Mouse (Mus musculus) brown adipose tissue, adult 24 weeks (tissue): Measurements from ENCODE around the gene Arhgap15. TPM values are rescaled to one million over a fixed set of nuclear protein-coding genes. Genes with fewer than 3 reads are reported as not detected.

Source experiments
- H3K27ac ChIP-seq: fragments of 200-500 bp; replicated peaks from 2 replicates; pipeline ENCODE4 v1.5.1; 2012; ENCODE audit warnings: low read depth, mild to moderate bottlenecking, low read length
- H3K4me1 ChIP-seq: fragments of 200-500 bp; 2 replicates; pipeline ENCODE4 v1.6.1; 2012; ENCODE audit warnings: low read length, mixed read lengths; ENCODE audit not compliant: control insufficient read depth, insufficient read depth, insufficient read length
- H3K4me3 ChIP-seq: fragments of 200-500 bp; 2 replicates; pipeline ENCODE4 v1.5.1; 2012; ENCODE audit warnings: low read depth, mild to moderate bottlenecking, low read length, moderate library complexity; ENCODE audit not compliant: insufficient read depth
- polyA plus RNA-seq: library from polyadenylated mRNA; stranded (reverse); fragments of >200 nt; gene quantifications from 2 replicates; pipeline ENCODE4 v1.2.4, GENCODE M21; 2012; ENCODE audit not compliant: missing spikeins, insufficient read depth, insufficient read length

Gene Arhgap15
- polyA plus RNA-seq, 1 experiment: 0.75 TPM

DNA sequence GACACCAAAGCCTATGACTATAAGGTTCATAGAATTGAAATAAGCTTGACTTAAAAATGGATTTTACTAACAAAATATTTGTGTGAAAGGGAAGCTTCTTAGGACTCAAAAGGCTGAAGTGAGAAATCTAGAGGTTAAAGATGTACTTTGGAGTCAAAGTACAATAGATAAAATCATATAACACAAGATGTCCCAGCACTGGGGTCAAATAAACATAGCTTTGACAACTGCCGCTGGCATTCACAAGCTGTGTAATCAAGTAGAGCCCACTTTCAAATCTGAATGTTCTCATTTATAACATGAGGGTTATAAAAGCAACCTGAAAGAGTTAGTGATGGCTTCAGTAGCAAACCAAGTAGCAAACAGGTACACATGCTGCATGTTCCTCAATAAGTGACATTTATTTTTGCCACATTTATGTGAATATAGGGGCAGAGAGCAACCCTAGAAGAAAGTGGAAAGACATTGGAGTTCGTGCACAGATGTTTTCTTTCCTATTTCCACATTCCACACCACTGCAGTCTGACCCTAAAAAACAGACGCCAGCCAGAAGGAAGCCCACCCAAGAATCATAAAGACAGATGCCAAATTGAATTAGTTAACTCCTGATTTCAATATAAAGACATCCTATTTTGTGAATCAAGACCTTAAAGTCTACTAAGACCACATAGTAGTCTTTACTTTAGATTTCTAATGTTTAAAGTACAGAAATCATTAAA is 653.2 kb downstream of the Arhgap15 start:
- H3K27ac ChIP-seq: no peak overlapping the region
- H3K4me3 ChIP-seq: no peak overlapping the region
- H3K4me1 ChIP-seq: no peaks in the 10 kb centered on the region; the same call in 1 of the 2 replicates

DNA sequence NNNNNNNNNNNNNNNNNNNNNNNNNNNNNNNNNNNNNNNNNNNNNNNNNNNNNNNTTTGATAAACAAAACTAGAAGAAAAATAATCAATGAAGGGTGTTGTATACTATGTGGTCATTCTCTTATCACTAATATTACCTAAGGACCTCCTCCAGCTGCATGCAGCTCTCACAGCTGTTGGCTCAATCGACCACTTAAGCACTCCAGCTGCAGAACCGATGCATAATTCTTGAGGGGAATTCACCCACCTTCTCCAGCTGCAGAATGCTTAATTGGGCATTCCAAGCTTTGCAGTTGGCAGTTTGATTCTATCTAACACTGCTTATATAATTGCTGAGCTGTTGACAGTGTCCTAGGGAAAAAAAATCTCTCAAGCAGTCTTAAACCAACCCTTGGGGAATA is 663.0 kb downstream of the Arhgap15 start:
- Histone ChIP-seq H3K4me3 (no peak overlapping the region), H3K27ac (no peak overlapping the region), H3K4me1 (no peaks in the 10 kb centered on the region)

DNA sequence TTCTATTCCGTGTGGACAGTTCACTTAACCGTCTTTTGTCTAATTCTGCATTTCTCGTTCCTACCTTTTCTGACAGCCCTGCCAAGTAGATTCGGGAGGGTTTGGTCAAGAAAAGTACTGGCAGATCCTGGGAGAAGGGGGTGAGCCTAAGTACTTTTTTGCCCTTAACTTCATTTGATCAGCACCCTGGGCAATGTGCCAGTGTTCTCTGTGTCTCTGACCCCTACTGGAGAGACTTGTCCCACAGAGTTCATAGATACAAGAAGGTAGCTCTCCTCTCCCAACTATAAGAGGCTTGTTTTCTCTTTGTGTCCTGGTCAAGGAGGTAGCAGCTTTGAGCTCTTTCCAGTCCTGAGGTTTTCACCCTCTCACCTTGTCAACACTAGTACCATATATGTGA is 667.7 kb downstream of the Arhgap15 start:
- Histone ChIP-seq H3K4me1 (no peaks in the 10 kb centered on the region), H3K4me3 (no peak overlapping the region), H3K27ac (no peak overlapping the region)

DNA sequence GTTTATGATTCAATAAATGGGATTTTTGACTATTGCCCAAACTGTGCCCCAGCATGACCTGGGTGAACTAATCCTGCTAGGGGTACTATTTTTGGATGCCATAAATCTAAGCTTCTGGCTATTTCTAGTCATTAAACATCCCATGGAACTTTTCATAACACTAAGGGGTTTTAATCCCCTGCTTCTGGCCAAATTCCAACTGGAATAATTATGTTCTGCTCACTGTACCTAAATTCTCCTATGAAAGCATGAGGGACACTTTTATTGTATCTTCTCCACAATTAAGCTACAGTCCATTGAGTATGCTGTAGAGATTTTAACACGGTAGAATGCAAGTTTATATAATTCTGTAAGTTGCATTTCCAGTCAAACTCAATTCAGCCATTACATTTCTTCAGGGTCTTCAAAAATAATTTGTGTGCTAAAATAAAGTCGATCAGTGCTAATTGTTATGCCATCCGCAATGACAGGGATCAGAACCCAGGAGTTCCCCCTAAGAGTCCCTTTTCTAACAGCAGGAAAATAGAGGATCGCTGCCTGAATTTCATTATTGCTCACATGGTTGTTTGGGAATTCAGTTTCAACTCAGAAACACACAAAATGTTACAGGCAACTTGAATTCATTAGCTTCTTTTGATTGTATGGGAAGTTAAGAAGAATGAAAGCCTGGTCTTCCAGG is 671.1 kb downstream of the Arhgap15 start:
- Histone ChIP-seq H3K4me3 (no peak overlapping the region), H3K4me1 (no peaks in the 10 kb centered on the region), H3K27ac (no peak overlapping the region)

DNA sequence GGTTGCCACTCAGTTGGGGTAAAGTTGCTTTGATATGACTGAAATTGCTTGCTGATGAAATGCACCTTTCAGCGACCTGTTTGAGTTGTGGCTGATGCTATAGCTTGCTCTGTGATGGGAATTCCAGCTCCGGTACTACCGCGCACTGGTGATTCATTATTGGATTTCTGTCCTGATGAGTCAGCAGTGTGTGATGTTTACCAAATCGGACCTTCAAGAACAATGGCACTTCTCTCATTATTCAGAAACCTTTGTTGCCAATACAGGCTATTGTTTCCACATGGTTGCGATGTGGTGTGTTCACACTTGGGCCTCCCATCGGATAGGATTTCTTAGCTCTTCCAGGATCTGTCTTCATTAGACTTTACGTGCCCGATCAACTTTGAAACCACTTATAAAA is 681.9 kb downstream of the Arhgap15 start:
- Histone ChIP-seq H3K4me1 (no peaks in the 10 kb centered on the region), H3K27ac (no peak overlapping the region), H3K4me3 (no peak overlapping the region)

DNA sequence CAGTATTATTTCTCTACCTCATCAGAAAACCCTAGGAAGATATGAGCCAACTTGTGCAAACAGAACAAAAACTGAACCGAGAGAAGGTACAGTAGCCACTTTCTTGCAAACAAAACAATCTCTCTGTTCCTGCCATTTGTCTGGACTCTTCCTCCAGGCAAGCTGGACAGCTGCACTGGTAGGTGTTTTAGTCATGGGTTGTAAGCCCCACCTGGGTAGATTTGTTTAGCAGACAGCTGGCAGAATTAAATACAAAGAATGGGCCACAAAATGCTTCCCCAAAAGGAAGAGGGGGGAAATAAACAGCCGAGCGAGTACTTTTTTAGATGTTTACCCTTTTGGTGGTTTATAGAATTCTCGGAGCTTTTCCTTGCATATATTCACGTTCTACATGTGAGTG is 688.0 kb downstream of the Arhgap15 start:
- no peak overlapping the region for H3K4me3 ChIP-seq
- H3K4me1 ChIP-seq: no peaks in the 10 kb centered on the region
- no peak overlapping the region for H3K27ac ChIP-seq

DNA sequence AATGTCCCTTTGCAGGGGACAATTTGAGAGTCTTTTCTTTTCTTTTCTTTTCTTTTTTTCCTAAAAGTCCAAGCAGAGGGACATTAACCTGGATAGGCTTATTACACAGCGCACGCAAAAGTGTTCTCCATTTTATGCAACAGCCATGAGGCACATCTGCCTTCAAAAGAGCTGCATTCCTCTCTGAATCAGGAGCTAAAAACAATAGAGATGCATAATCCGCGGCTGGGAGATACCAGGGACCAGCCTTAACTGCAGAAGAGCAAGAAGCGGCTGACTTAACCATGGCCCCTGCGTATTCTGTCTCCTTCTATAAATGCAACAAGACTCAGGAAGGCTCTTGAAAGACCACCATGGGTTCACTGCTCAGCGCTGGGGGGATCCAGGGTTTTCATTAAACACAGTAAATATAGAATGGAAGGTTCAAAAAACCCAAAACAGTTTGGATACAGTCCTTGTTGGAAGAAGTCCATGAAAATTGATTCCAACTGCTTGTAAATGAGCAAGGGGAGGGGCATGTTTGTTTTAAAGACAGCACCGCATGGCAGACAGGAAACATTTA is 689.0 kb downstream of the Arhgap15 start:
- Histone ChIP-seq H3K4me3 (no peak overlapping the region), H3K27ac (no peak overlapping the region), H3K4me1 (no peaks in the 10 kb centered on the region)

DNA sequence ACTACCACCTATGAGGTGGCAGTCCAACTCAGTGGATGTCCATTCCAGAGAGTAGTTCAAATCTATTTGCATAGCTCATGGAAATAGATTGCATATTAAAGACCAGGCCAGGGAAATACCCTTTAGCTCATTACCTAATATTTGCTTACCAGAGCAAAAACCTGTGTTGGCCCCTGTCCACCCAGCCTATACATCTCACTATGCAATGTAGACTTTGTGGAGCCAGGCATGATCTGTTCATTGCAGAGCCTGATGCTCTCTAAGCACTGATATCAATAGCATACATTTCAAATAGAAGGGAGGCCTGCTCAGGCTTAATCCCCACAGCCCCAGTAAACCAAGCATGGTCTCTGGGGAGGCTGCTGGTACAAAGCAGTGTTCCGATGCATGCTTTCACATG is 689.4 kb downstream of the Arhgap15 start:
- Histone ChIP-seq H3K27ac (no peak overlapping the region), H3K4me3 (no peak overlapping the region), H3K4me1 (no peaks in the 10 kb centered on the region)

DNA sequence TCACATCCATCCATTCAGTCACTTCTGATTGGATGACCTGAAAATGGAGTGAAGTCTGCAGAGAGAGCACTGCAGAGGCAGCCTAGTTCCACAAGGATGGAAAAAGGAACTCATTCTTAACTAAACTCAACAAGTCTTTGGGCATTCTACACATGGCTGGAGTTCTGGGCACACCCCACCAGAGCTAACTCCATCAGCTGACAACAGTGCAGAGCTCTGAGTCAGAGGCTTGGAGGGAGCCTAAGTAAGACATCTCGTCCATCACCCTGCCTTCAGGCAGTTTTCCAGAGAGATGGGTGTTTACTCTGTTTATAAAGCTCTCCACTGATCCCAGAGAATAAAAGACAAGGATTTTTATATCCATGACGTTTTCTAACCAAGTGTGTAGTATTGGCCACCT is 696.3 kb downstream of the Arhgap15 start:
- no peak overlapping the region for H3K27ac ChIP-seq
- H3K4me1 ChIP-seq: no peaks in the 10 kb centered on the region
- no peak overlapping the region for H3K4me3 ChIP-seq

Other genes starting within 250 kb of the Arhgap15 start
- gene Kynu, start 193.5 kb upstream of the Arhgap15 start, polyA plus RNA-seq: not detected in 2 replicates